Mouse (Mus musculus) T-helper 1 cell (primary cell): ENCODE measurements around the gene Ankrd53.
"Not testable (repeated sequence)": the region's sequence is repeated elsewhere in the genome, so short reads cannot be mapped to it uniquely, and the experiment has no call there.

ENCODE experiments used
- in situ Hi-C: fragments of 300-600 bp; cut with MboI, MseI; formaldehyde crosslinking; loops from one replicate; pipeline ENCODE4 v1.15.1; 2025; ENCODE audit warnings: high pct_unique_total_duplicates

The Ankrd53 gene

GRCm38 (mm10) chr6:83766982-83767381 is 4.5 kb downstream of the Ankrd53 start:
- in situ Hi-C loops = no loop called here

- in situ Hi-C loops = no loop called here
Observed at GRCm38 (mm10) chr6:83768485-83768884, 6.0 kb downstream of the Ankrd53 start.

- in situ Hi-C loops = no loop called here
Observed at GRCm38 (mm10) chr6:83774126-83774525, 11.7 kb downstream of the Ankrd53 start.

GRCm38 (mm10) chr6:83774781-83775563 is 12.5 kb downstream of the Ankrd53 start:
- in situ Hi-C loops = no loop called here

GRCm38 (mm10) chr6:83775638-83776293 is 13.3 kb downstream of the Ankrd53 start, which contains the start of gene Tex261:
Tex261 (minus strand) TSS chr6:83775813.
- in situ Hi-C loops = no loop called here

- in situ Hi-C loops = no loop called here
Observed at GRCm38 (mm10) chr6:83778306-83778705, 15.9 kb downstream of the Ankrd53 start.

GRCm38 (mm10) chr6:83779026-83779425 is 16.6 kb downstream of the Ankrd53 start:
- in situ Hi-C loops = no loop called here

- in situ Hi-C loops = no loop called here
Observed at GRCm38 (mm10) chr6:83786426-83786825, 24.0 kb downstream of the Ankrd53 start.

GRCm38 (mm10) chr6:83788554-83788953 is 26.1 kb downstream of the Ankrd53 start:
- in situ Hi-C loops = no loop called here

GRCm38 (mm10) chr6:83790533-83790932 is 28.1 kb downstream of the Ankrd53 start:
- in situ Hi-C loops = not testable (repeated sequence)

GRCm38 (mm10) chr6:83791251-83791890 is 28.9 kb downstream of the Ankrd53 start:
- in situ Hi-C loops = no loop called here

- in situ Hi-C loops = no loop called here
Observed at GRCm38 (mm10) chr6:83794760-83795296, 32.4 kb downstream of the Ankrd53 start, which contains the start of gene Nagk. Nagk (plus strand) TSS chr6:83794982.

GRCm38 (mm10) chr6:83795492-83795900 is 33.1 kb downstream of the Ankrd53 start:
- in situ Hi-C loops = no loop called here

GRCm38 (mm10) chr6:83796686-83797085 is 34.2 kb downstream of the Ankrd53 start:
- in situ Hi-C loops = no loop called here

- in situ Hi-C loops = loop anchor here (25.0 kb wide), 1 partner anchor 1785 kb away; the partner anchor contains the start of gene Alms1
Observed at GRCm38 (mm10) chr6:83802033-83802432, 39.6 kb downstream of the Ankrd53 start.

- in situ Hi-C loops = loop anchor here (25.0 kb wide), 1 partner anchor 1784 kb away; the partner anchor contains the start of gene Alms1
Observed at GRCm38 (mm10) chr6:83802846-83803245, 40.4 kb downstream of the Ankrd53 start.

GRCm38 (mm10) chr6:83815801-83816200 is 53.4 kb downstream of the Ankrd53 start:
- in situ Hi-C loops = loop anchor here (25.0 kb wide), 1 partner anchor 1772 kb away; the partner anchor contains the start of gene Alms1
